Mouse (Mus musculus): ENCODE results near the gene 4930558K02Rik. TPM values are rescaled to one million over a fixed set of nuclear protein-coding genes. Genes with fewer than 3 reads are reported as not detected.

Gene 4930558K02Rik
- polyA plus RNA-seq, 1 experiment, result not detected

GRCm38 (mm10) chr1:161977331-161977730 lies 2.1 kb downstream of the 4930558K02Rik start:
- H3K4me2 ChIP-seq (ENCODE audit: low read depth), result no peak overlapping the region
- TF ChIP-seq POLR2A (IDR thresholded peaks at IDR 0.05; ENCODE audit: insufficient read length, low read depth) (no peak), MAX (IDR thresholded peaks at IDR 0.05; ENCODE audit: low read depth) (no peak)
- no peaks in the 10 kb centered on the region for H3K27me3 ChIP-seq (ENCODE audit: control insufficient read depth, insufficient read depth, insufficient read length)
- no peaks in the 10 kb centered on the region for H3K79me2 ChIP-seq (ENCODE audit: control insufficient read depth, insufficient read depth)
- no peak overlapping the region for H3ac ChIP-seq (ENCODE audit: control insufficient read depth, insufficient read length)
- H3K4me3 ChIP-seq, result no peak overlapping the region
- no peaks in the 10 kb centered on the region for H3K36me3 ChIP-seq (ENCODE audit: control insufficient read depth, insufficient read depth)

- Histone ChIP-seq H3K79me2 (ENCODE audit: control insufficient read depth, insufficient read depth) (no peaks in the 10 kb centered on the region), H3K27me3 (ENCODE audit: control insufficient read depth, insufficient read depth, insufficient read length) (no peaks in the 10 kb centered on the region), H3K36me3 (ENCODE audit: control insufficient read depth, insufficient read depth) (no peaks in the 10 kb centered on the region), H3K4me3 (no peak overlapping the region), H3ac (ENCODE audit: control insufficient read depth, insufficient read length) (no peak overlapping the region), H3K4me2 (ENCODE audit: low read depth) (peak overlapping the region; percentile 47)
- no peak for TF ChIP-seq REST (IDR thresholded peaks at IDR 0.05; ENCODE audit: insufficient read depth, insufficient read length)
- no peak for TF ChIP-seq USF1 (IDR thresholded peaks at IDR 0.05; ENCODE audit: low read depth)
- no peak for TF ChIP-seq MAX (IDR thresholded peaks at IDR 0.05; ENCODE audit: low read depth)
These were observed 2.9 kb downstream of the 4930558K02Rik start for GRCm38 (mm10) chr1:161976255-161977182.

GRCm38 (mm10) chr1:161972233-161972632 lies 7.2 kb downstream of the 4930558K02Rik start:
- no peak overlapping the region for H3K4me3 ChIP-seq
- TF ChIP-seq MYOG (IDR thresholded peaks at IDR 0.05; ENCODE audit: control insufficient read depth in 1 of 3, insufficient read depth in 1 of 3, insufficient read length in 2 of 3, low read depth in 2 of 3), result no peak
- no peak for TF ChIP-seq REST (IDR thresholded peaks at IDR 0.05; ENCODE audit: insufficient read depth, insufficient read length)
- TF ChIP-seq MYOD1 (IDR thresholded peaks at IDR 0.05; ENCODE audit: control insufficient read depth in 1 of 3, insufficient read length in 2 of 3, low read depth in 2 of 3), result no peak
- no peak for TF ChIP-seq CEBPB (IDR thresholded peaks at IDR 0.05; ENCODE audit: insufficient read depth, poor library complexity, severe bottlenecking)
- no peak for TF ChIP-seq E2F4 (IDR thresholded peaks at IDR 0.05; ENCODE audit: insufficient read depth)
- no peak for TF ChIP-seq SRF (IDR thresholded peaks at IDR 0.05; ENCODE audit: control insufficient read depth, insufficient read length, low read depth)
- TF ChIP-seq POLR2A (IDR thresholded peaks at IDR 0.05; ENCODE audit: insufficient read length, low read depth), result no peak
- TF ChIP-seq USF1 (IDR thresholded peaks at IDR 0.05; ENCODE audit: low read depth), result no peak
- TF ChIP-seq TCF3 (IDR thresholded peaks at IDR 0.05; ENCODE audit: insufficient read length, low read depth), result no peak
- H3K79me2 ChIP-seq (ENCODE audit: control insufficient read depth, insufficient read depth), result peaks cover 20% of the 10 kb centered on the region
- no peak overlapping the region for H3K4me2 ChIP-seq (ENCODE audit: low read depth)
- H3K36me3 ChIP-seq (ENCODE audit: control insufficient read depth, insufficient read depth), result no peaks in the 10 kb centered on the region
- no peak overlapping the region for H3ac ChIP-seq (ENCODE audit: control insufficient read depth, insufficient read length)
- H3K27me3 ChIP-seq (ENCODE audit: control insufficient read depth, insufficient read depth, insufficient read length), result no peaks in the 10 kb centered on the region

- TF ChIP-seq POLR2A (IDR thresholded peaks at IDR 0.05; ENCODE audit: insufficient read length, low read depth) (no peak), USF1 (IDR thresholded peaks at IDR 0.05; ENCODE audit: low read depth) (no peak), REST (IDR thresholded peaks at IDR 0.05; ENCODE audit: insufficient read depth, insufficient read length) (no peak), TCF3 (IDR thresholded peaks at IDR 0.05; ENCODE audit: insufficient read length, low read depth) (no peak), POLR2AphosphoS2 (IDR thresholded peaks at IDR 0.05; ENCODE audit: insufficient read length, low read depth) (no peak), CEBPB (IDR thresholded peaks at IDR 0.05; ENCODE audit: insufficient read depth, poor library complexity, severe bottlenecking) (no peak), MAX (IDR thresholded peaks at IDR 0.05; ENCODE audit: low read depth) (no peak), MYOD1 (IDR thresholded peaks at IDR 0.05; ENCODE audit: control insufficient read depth in 1 of 3, insufficient read length in 2 of 3, low read depth in 2 of 3) (no peak), SRF (IDR thresholded peaks at IDR 0.05; ENCODE audit: control insufficient read depth, insufficient read length, low read depth) (no peak), MYOG (IDR thresholded peaks at IDR 0.05; ENCODE audit: control insufficient read depth in 1 of 3, insufficient read depth in 1 of 3, insufficient read length in 2 of 3, low read depth in 2 of 3) (no peak), E2F4 (IDR thresholded peaks at IDR 0.05; ENCODE audit: insufficient read depth) (no peak), TCF12 (IDR thresholded peaks at IDR 0.05; ENCODE audit: insufficient read depth, poor library complexity, severe bottlenecking) (no peak)
- Histone ChIP-seq H3K4me3 (no peak overlapping the region), H3K36me3 (ENCODE audit: control insufficient read depth, insufficient read depth) (no peaks in the 10 kb centered on the region), H3ac (ENCODE audit: control insufficient read depth, insufficient read length) (no peak overlapping the region), H3K27me3 (ENCODE audit: control insufficient read depth, insufficient read depth, insufficient read length) (no peaks in the 10 kb centered on the region), H3K79me2 (ENCODE audit: control insufficient read depth, insufficient read depth) (peaks cover 20% of the 10 kb centered on the region), H3K4me2 (ENCODE audit: low read depth) (no peak overlapping the region)
These were observed 8.6 kb downstream of the 4930558K02Rik start for GRCm38 (mm10) chr1:161970874-161971273.

- H3K27me3 ChIP-seq (ENCODE audit: control insufficient read depth, insufficient read depth, insufficient read length), result peaks cover 8% of the 10 kb centered on the region
- peak within 1 kb of the TSS; percentile 86 for H3K4me2 ChIP-seq (ENCODE audit: low read depth)
- H3ac ChIP-seq (ENCODE audit: control insufficient read depth, insufficient read length), result no peak within 1 kb of the TSS
- H3K79me2 ChIP-seq (ENCODE audit: control insufficient read depth, insufficient read depth), result peaks cover 20% of the 10 kb centered on the region
- peak within 1 kb of the TSS; percentile 55 for H3K4me3 ChIP-seq
- TF ChIP-seq POLR2AphosphoS2 (IDR thresholded peaks at IDR 0.05; ENCODE audit: insufficient read length, low read depth) (peak; percentile 34), MYOD1 (IDR thresholded peaks at IDR 0.05; ENCODE audit: control insufficient read depth in 1 of 3, insufficient read length in 2 of 3, low read depth in 2 of 3) (peak in 1 of 3 experiments; percentile 28), POLR2A (IDR thresholded peaks at IDR 0.05; ENCODE audit: insufficient read length, low read depth) (peak; percentile 40), MYOG (IDR thresholded peaks at IDR 0.05; ENCODE audit: control insufficient read depth in 1 of 3, insufficient read depth in 1 of 3, insufficient read length in 2 of 3, low read depth in 2 of 3) (no peak), CEBPB (IDR thresholded peaks at IDR 0.05; ENCODE audit: insufficient read depth, poor library complexity, severe bottlenecking) (no peak), TCF3 (IDR thresholded peaks at IDR 0.05; ENCODE audit: insufficient read length, low read depth) (no peak), SRF (IDR thresholded peaks at IDR 0.05; ENCODE audit: control insufficient read depth, insufficient read length, low read depth) (no peak), REST (IDR thresholded peaks at IDR 0.05; ENCODE audit: insufficient read depth, insufficient read length) (no peak), TCF12 (IDR thresholded peaks at IDR 0.05; ENCODE audit: insufficient read depth, poor library complexity, severe bottlenecking) (no peak), USF1 (IDR thresholded peaks at IDR 0.05; ENCODE audit: low read depth) (no peak), MAX (IDR thresholded peaks at IDR 0.05; ENCODE audit: low read depth) (no peak)
- no peaks in the 10 kb centered on the region for H3K36me3 ChIP-seq (ENCODE audit: control insufficient read depth, insufficient read depth)
These were observed 10.6 kb downstream of the 4930558K02Rik start, which contains the start of gene Pigc for GRCm38 (mm10) chr1:161968589-161969407. Gene Pigc, plus strand, starts transcription at chr1:161969186.
